Mouse (Mus musculus) CH12F3 (cell line): ENCODE measurements around the gene Cds2.

Experiments
- in situ Hi-C: fragments of 300-500 bp; cut with MboI; formaldehyde crosslinking; loops from 2 replicates; pipeline ENCODE4 v1.14.3; 2020; ENCODE audit warnings: low sequenced_read_pairs

Gene Cds2

GRCm38 (mm10) chr2:132290808-132291207 lies 27.9 kb downstream of the Cds2 start:
- in situ Hi-C loops: no loop called here

GRCm38 (mm10) chr2:132291265-132291664 lies 28.3 kb downstream of the Cds2 start:
- in situ Hi-C loops: no loop called here

GRCm38 (mm10) chr2:132292083-132292482 lies 29.1 kb downstream of the Cds2 start:
- in situ Hi-C loops: no loop called here

- in situ Hi-C loops: no loop called here
These were observed 30.9 kb downstream of the Cds2 start for GRCm38 (mm10) chr2:132293694-132294450.

GRCm38 (mm10) chr2:132298250-132298649 lies 35.3 kb downstream of the Cds2 start:
- in situ Hi-C loops: no loop called here

- in situ Hi-C loops: loop anchor here (10.0 to 25.0 kb wide), 2 partner anchors 193 to 411 kb away; no protein-coding TSS in a partner anchor
These were observed 38.5 kb downstream of the Cds2 start for GRCm38 (mm10) chr2:132301436-132301835.

GRCm38 (mm10) chr2:132305165-132305564 lies 42.2 kb downstream of the Cds2 start:
- in situ Hi-C loops: loop anchor here (10.0 to 25.0 kb wide), 2 partner anchors 190 to 407 kb away; no protein-coding TSS in a partner anchor

GRCm38 (mm10) chr2:132305988-132306387 lies 43.0 kb downstream of the Cds2 start:
- in situ Hi-C loops: loop anchor here (10.0 to 25.0 kb wide), 2 partner anchors 189 to 406 kb away; no protein-coding TSS in a partner anchor

- in situ Hi-C loops: loop anchor here (10.0 to 25.0 kb wide), 2 partner anchors 187 to 405 kb away; no protein-coding TSS in a partner anchor
These were observed 44.4 kb downstream of the Cds2 start for GRCm38 (mm10) chr2:132307213-132307843.

- in situ Hi-C loops: loop anchor here (10.0 to 25.0 kb wide), 2 partner anchors 186 to 403 kb away; no protein-coding TSS in a partner anchor
These were observed 45.9 kb downstream of the Cds2 start for GRCm38 (mm10) chr2:132308829-132309228.

GRCm38 (mm10) chr2:132309398-132309930 lies 46.5 kb downstream of the Cds2 start:
- in situ Hi-C loops: loop anchor here (10.0 to 25.0 kb wide), 2 partner anchors 185 to 403 kb away; no protein-coding TSS in a partner anchor

- in situ Hi-C loops: loop anchor here (25.0 kb wide), 1 partner anchor 400 kb away; no protein-coding TSS in a partner anchor
These were observed 49.7 kb downstream of the Cds2 start for GRCm38 (mm10) chr2:132312616-132313015.

- in situ Hi-C loops: loop anchor here (25.0 kb wide), 1 partner anchor 399 kb away; no protein-coding TSS in a partner anchor
These were observed 50.6 kb downstream of the Cds2 start for GRCm38 (mm10) chr2:132313568-132313967.

GRCm38 (mm10) chr2:132314057-132314456 lies 51.1 kb downstream of the Cds2 start:
- in situ Hi-C loops: loop anchor here (25.0 kb wide), 1 partner anchor 398 kb away; no protein-coding TSS in a partner anchor

- in situ Hi-C loops: loop anchor here (25.0 kb wide), 1 partner anchor 396 kb away; no protein-coding TSS in a partner anchor
These were observed 53.3 kb downstream of the Cds2 start for GRCm38 (mm10) chr2:132316041-132316808.

- in situ Hi-C loops: loop anchor here (25.0 kb wide), 1 partner anchor 395 kb away; no protein-coding TSS in a partner anchor
These were observed 54.2 kb downstream of the Cds2 start for GRCm38 (mm10) chr2:132317178-132317577.

- in situ Hi-C loops: loop anchor here (10.0 to 25.0 kb wide), 2 partner anchors 164 to 392 kb away; no protein-coding TSS in a partner anchor
These were observed 57.6 kb downstream of the Cds2 start for GRCm38 (mm10) chr2:132320516-132320915.

- in situ Hi-C loops: loop anchor here (10.0 to 25.0 kb wide), 2 partner anchors 161 to 389 kb away; no protein-coding TSS in a partner anchor
These were observed 60.6 kb downstream of the Cds2 start for GRCm38 (mm10) chr2:132323541-132323940.

- in situ Hi-C loops: no loop called here
These were observed 74.3 kb downstream of the Cds2 start for GRCm38 (mm10) chr2:132337202-132337601.

- in situ Hi-C loops: no loop called here
These were observed 77.4 kb downstream of the Cds2 start for GRCm38 (mm10) chr2:132340350-132340749.
